Mouse (Mus musculus) thymus, adult 2 months (tissue): ENCODE data around the gene Kmt2a. TPM values are rescaled to one million over a fixed set of nuclear protein-coding genes. Genes with fewer than 3 reads are reported as not detected.
A peak's percentile ranks its signal among the peaks of the same experiment; 100 is the strongest.

ENCODE experiments used
- DNase-seq: peaks from one replicate; pipeline ENCODE4 v3.0.0; 2021
- H3K27ac ChIP-seq: fragments of 200-500 bp; 2 replicates; pipeline ENCODE4 v1.5.1; 2012; ENCODE audit warnings: low read length, control low read depth; ENCODE audit not compliant: control insufficient read depth, insufficient read depth
- H3K27me3 ChIP-seq: fragments of 200-500 bp; 2 replicates; pipeline ENCODE4 v1.6.1; 2012; ENCODE audit warnings: mild to moderate bottlenecking, low read length, moderate library complexity, mixed read lengths; ENCODE audit not compliant: control insufficient read depth, insufficient read depth
- H3K36me3 ChIP-seq: fragments of 200-500 bp; 2 replicates; pipeline ENCODE4 v1.6.1; 2012; ENCODE audit warnings: mild to moderate bottlenecking, low read length, moderate library complexity; ENCODE audit not compliant: control insufficient read depth, insufficient read depth
- H3K4me1 ChIP-seq: fragments of 200-500 bp; replicated peaks from 2 replicates; pipeline ENCODE4 v1.6.1; 2012; ENCODE audit warnings: low read length; ENCODE audit not compliant: control insufficient read depth, insufficient read depth
- H3K4me3 ChIP-seq: fragments of 200-500 bp; 2 replicates; pipeline ENCODE4 v1.5.1; 2012; ENCODE audit warnings: mild to moderate bottlenecking, low read length, control low read depth, moderate library complexity; ENCODE audit not compliant: control insufficient read depth, insufficient read depth
- CTCF ChIP-seq: fragments of 200-500 bp; IDR thresholded peaks from 2 replicates; pipeline ENCODE4 v1.5.1; 2012; ENCODE audit warnings: mild to moderate bottlenecking, control low read depth, low read length, moderate library complexity, borderline replicate concordance; ENCODE audit not compliant: control insufficient read depth, poor library complexity, insufficient read depth; ENCODE audit errors: extremely low read depth
- POLR2A ChIP-seq: fragments of 200-500 bp; IDR thresholded peaks from 2 replicates; pipeline ENCODE4 v1.6.1; 2012; ENCODE audit warnings: mild to moderate bottlenecking, low read length, control low read depth, moderate library complexity; ENCODE audit not compliant: control insufficient read depth, poor library complexity, insufficient read depth; ENCODE audit errors: extremely low read depth
- WGBS: fragments of 180-500 bp; shearing (Covaris S2); methylation state at CpG from one replicate; pipeline ENCODE4 v1.1.7; 2018; 5-methylcytosine and 5-hydroxymethylcytosine counted together
- polyA plus RNA-seq: library from polyadenylated mRNA; depleted of rRNA; stranded (reverse); fragments of >200 nt; gene quantifications from 2 replicates; pipeline ENCODE4 v1.2.3, GENCODE M21; 2012; rRNA removed

The Kmt2a gene
- polyA plus RNA-seq, 1 experiment = 71.4 TPM

DNA sequence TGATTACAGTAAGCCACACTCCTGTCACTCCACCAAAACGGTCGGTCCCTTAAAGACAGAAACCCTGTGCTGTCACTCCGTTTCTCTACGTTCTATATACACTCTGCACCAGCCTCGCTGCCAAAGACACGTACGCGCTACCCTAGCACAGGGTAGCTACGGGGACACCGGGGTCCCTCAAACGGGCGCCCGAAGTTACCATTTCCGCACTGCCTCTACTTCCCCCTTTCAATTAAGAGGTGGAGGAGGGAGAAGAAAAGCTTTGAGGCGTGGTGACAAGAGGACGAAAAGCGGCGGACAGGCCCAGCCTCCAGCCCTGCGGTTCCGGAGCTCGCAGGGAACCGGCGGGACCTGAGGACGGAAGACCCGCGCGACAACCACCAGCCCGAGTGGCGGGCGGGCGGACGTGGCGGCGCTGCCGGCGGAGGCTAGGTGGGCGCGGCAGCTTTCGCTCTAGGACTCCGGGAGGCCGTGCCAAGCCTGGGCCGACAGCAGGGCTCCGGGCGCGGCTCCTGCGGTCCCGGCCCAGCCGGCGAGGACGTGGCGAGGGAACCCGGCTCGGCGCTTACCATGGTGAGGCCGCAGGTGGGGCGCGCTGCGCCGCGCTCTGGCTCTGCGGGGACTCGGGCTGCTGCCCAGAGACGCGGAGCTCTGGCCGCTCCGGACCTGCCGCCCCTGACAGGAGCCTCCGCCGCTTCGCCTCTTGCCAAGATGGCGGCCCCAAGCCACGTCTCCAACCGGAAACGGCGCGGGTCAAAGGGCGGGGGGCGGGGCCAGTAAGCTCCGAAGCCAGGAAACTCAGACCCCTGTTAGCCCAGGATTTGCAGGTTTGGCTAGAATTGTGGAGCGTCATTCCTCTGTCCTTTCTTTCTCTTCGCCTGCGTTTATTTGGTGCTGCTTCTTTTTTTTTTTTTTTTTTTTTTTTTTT lies 113.7 kb downstream of the Kmt2a start, which contains the start of the genes Arcn1 and Ift46:
TSS of gene Arcn1 (minus strand) at position 745 of the 928 bp plus-strand sequence.
TSS of gene Ift46 (plus strand) at position 808 of the 928 bp plus-strand sequence.
- under 1% methylated on average over 82 of the region's 82 CpGs for WGBS
- peak; percentile 65 for TF ChIP-seq POLR2A
- 0 out of 2 replicates have a peak, but pooled peaks have one; percentile 42 for TF ChIP-seq CTCF
- DNase-seq = peak; percentile 77
- peak within 1 kb of the TSS; percentile 60 for H3K27ac ChIP-seq
- peak within 1 kb of the TSS; percentile 96 for H3K4me3 ChIP-seq
- no peaks in the 10 kb centered on the region for H3K27me3 ChIP-seq
- no peaks in the 10 kb centered on the region for H3K4me1 ChIP-seq
- H3K36me3 ChIP-seq = no peaks in the 10 kb centered on the region

DNA sequence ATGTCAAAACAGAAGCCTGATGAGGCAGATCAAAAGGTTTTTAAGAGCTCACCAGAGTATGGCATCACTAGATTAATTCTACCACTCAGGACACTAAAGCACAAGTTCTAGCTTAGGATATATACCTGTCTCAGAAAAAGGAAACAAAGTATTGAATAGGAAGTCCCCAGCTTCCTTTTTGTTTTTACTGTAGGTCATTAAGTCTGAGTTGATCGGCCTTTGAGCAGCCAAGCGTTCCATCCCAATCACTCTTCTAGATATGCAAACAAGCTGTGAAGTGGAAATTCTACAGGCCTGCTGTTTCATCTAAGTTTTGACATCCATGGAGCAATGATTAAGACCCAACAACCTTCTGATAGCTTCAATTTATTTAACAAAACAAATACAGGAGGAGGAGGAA lies 120.2 kb downstream of the Kmt2a start:
- TF ChIP-seq POLR2A = no peak
- TF ChIP-seq CTCF = no peak
- Histone ChIP-seq H3K36me3 (peaks cover 24% of the 10 kb centered on the region), H3K27me3 (no peaks in the 10 kb centered on the region), H3K27ac (no peak overlapping the region), H3K4me3 (no peak overlapping the region), H3K4me1 (no peaks in the 10 kb centered on the region)
- DNase-seq = no peak
- 78% methylated on average over 2 of the region's 2 CpGs for WGBS

Other genes starting within 250 kb of the Kmt2a start
- 0.15 and 0.29 TPM in 2 replicates for gene Treh, start 208.1 kb downstream of the Kmt2a start, polyA plus RNA-seq
- gene Phldb1, start 146.1 kb downstream of the Kmt2a start, polyA plus RNA-seq = 16.5 and 27.3 TPM in 2 replicates
- 42.0 and 43.1 TPM in 2 replicates for gene Arcn1, start 113.5 kb downstream of the Kmt2a start, polyA plus RNA-seq
- gene Ift46, start 113.4 kb downstream of the Kmt2a start, polyA plus RNA-seq = 35.1 and 42.2 TPM in 2 replicates
- 1.5 and 2.6 TPM in 2 replicates for gene Tmem25, start 82.0 kb downstream of the Kmt2a start, polyA plus RNA-seq
- 4.3 and 5.3 TPM in 2 replicates for gene Ttc36, start 78.2 kb downstream of the Kmt2a start, polyA plus RNA-seq
- 159 and 250 TPM in 2 replicates for gene Atp5l, start 39.4 kb upstream of the Kmt2a start, polyA plus RNA-seq
- gene Ube4a, start 84.3 kb upstream of the Kmt2a start, polyA plus RNA-seq = 23.0 and 23.7 TPM in 2 replicates
- 183 and 216 TPM in 2 replicates for gene Cd3g, start 99.1 kb upstream of the Kmt2a start, polyA plus RNA-seq
- gene Cd3d, start 100.5 kb upstream of the Kmt2a start, polyA plus RNA-seq = 214 and 262 TPM in 2 replicates
- 343 and 451 TPM in 2 replicates for gene Cd3e, start 128.3 kb upstream of the Kmt2a start, polyA plus RNA-seq
- 10.1 and 11.6 TPM in 2 replicates for gene Mpzl2, start 158.5 kb upstream of the Kmt2a start, polyA plus RNA-seq
- gene Mpzl3, start 173.9 kb upstream of the Kmt2a start, polyA plus RNA-seq = 5.3 and 7.3 TPM in 2 replicates
- gene Jaml, start 197.9 kb upstream of the Kmt2a start, polyA plus RNA-seq = 2.5 and 3.5 TPM in 2 replicates
- gene Scn2b, start 236.5 kb upstream of the Kmt2a start, polyA plus RNA-seq = 5.2 and 9.8 TPM in 2 replicates